ENCODE assay signal across 17 mouse cellular contexts in genomic region chr8:127506336-127506735, GRCm38 (mm10).
"Had no signal": no experiment of that assay in that cellular context is flagged by ENCODE, and none has a peak within 500 bp of the region (broad histone marks: within the 10 kb centered on the region; RNA-seq: fewer than 3 reads in every experiment).

No protein-coding gene starts in this region.

- H3K9ac ChIP-seq: limb, embryonic 12.5 days; limb, embryonic 15.5 days; lung, embryonic 15.5 days had no signal

- H3K27me3 ChIP-seq: limb, embryonic 12.5 days; limb, embryonic 15.5 days; lung, embryonic 15.5 days had no signal

- H3K36me3 ChIP-seq: limb, embryonic 12.5 days; limb, embryonic 15.5 days; lung, embryonic 15.5 days had no signal

- H3K4me2 ChIP-seq: limb, embryonic 12.5 days; limb, embryonic 15.5 days; lung, embryonic 15.5 days; midbrain, embryonic 11.5 days had no signal

- ATAC-seq: intestine, embryonic 16.5 days had no signal

- H3K9me3 ChIP-seq: limb, embryonic 12.5 days; limb, embryonic 15.5 days; lung, embryonic 15.5 days had no signal

- H3K4me1 ChIP-seq: limb, embryonic 15.5 days; lung, embryonic 15.5 days had no signal

- DNase-seq: kidney, adult 18-20 months; kidney, adult 9 months; kidney, postnatal 14 days; kidney, postnatal 4 days; left cerebral cortex, postnatal 4 days; lung, adult 18-20 months; lung, postnatal 10 days; lung, postnatal 36 days; midbrain, embryonic 14.5 days; right cerebral cortex, postnatal 14 days; right cerebral cortex, postnatal 4 days; thymus, postnatal 25 days had no signal

- H3K27ac ChIP-seq: limb, embryonic 12.5 days; limb, embryonic 15.5 days; lung, embryonic 15.5 days had no signal

- H3K4me3 ChIP-seq: limb, embryonic 12.5 days; limb, embryonic 15.5 days; lung, embryonic 15.5 days had no signal
